Mouse (Mus musculus) liver, embryonic 13.5 days (tissue): ENCODE measurements around the gene Gde1. TPM values are rescaled to one million over a fixed set of nuclear protein-coding genes. Genes with fewer than 3 reads are reported as not detected.
A peak's percentile ranks its signal among the peaks of the same experiment; 100 is the strongest.

Source experiments
- ATAC-seq: fragments of 200-750 bp; cut with Nextera tagmentation; 2 replicates; pipeline ENCODE4 v1.8.0; 2017; ENCODE audit warnings: low read depth, mild to moderate bottlenecking, moderate number of reproducible peaks, moderate library complexity
- DNase-seq: peaks from one replicate; pipeline ENCODE4 v3.0.0; 2022
- H3K27ac ChIP-seq: fragments of 300-500 bp; sonication (generic); 2 replicates; pipeline ENCODE4 v1.5.1; 2015; ENCODE audit warnings: moderate library complexity, mild to moderate bottlenecking, inconsistent platforms
- H3K27me3 ChIP-seq: fragments of 300-500 bp; sonication (generic); 2 replicates; pipeline ENCODE4 v1.6.1; 2015; ENCODE audit warnings: mild to moderate bottlenecking, inconsistent platforms
- H3K36me3 ChIP-seq: fragments of 300-500 bp; sonication (generic); 2 replicates; pipeline ENCODE4 v1.6.1; 2015; ENCODE audit warnings: mild to moderate bottlenecking, inconsistent platforms
- H3K4me1 ChIP-seq: fragments of 300-500 bp; sonication (generic); replicated peaks from 2 replicates; pipeline ENCODE4 v1.6.1; 2015; ENCODE audit warnings: inconsistent platforms
- H3K4me2 ChIP-seq: fragments of 300-500 bp; sonication (generic); 2 replicates; pipeline ENCODE4 v1.6.1; 2015; ENCODE audit warnings: inconsistent platforms, mild to moderate bottlenecking, moderate library complexity
- H3K4me3 ChIP-seq: fragments of 300-500 bp; sonication (generic); replicated peaks from 2 replicates; pipeline ENCODE4 v1.5.1; 2015; ENCODE audit warnings: mild to moderate bottlenecking, inconsistent platforms
- H3K9ac ChIP-seq: fragments of 300-500 bp; sonication (generic); 2 replicates; pipeline ENCODE4 v1.6.1; 2015; ENCODE audit warnings: mild to moderate bottlenecking, inconsistent platforms
- H3K9me3 ChIP-seq: fragments of 300-500 bp; sonication (generic); replicated peaks from 2 replicates; pipeline ENCODE4 v1.6.1; 2016; ENCODE audit warnings: inconsistent platforms
- WGBS: fragments of 180-500 bp; shearing (Covaris S2); methylation state at CpG from one replicate; pipeline ENCODE4 v1.1.7; 2015; ENCODE audit not compliant: insufficient replicate concordance; 5-methylcytosine and 5-hydroxymethylcytosine counted together
- polyA plus RNA-seq: library from polyadenylated mRNA; unstranded; fragments of >200 nt; fragmentation: Nextera tagmentation; extraction: Ambion mirVana; gene quantifications from 2 replicates; pipeline ENCODE4 v1.2.1, GENCODE M21; 2015

Gene Gde1
- polyA plus RNA-seq, 1 experiment from 2014 or later = 47.0 TPM

- Histone ChIP-seq H3K27me3 (no peaks in the 10 kb centered on the region), H3K36me3 (peaks cover 73% of the 10 kb centered on the region), H3K4me3 (no peak overlapping the region), H3K4me2 (no peak overlapping the region), H3K9me3 (no peaks in the 10 kb centered on the region), H3K27ac (no peak overlapping the region), H3K4me1 (no peaks in the 10 kb centered on the region), H3K9ac (no peak overlapping the region)
- 76% methylated on average over 3 of the region's 3 CpGs for WGBS
- ATAC-seq (no peak), DNase-seq (no peak)
These were observed 26.2 kb upstream of the Gde1 start for GRCm38 (mm10) chr7:118731781-118732180.

DNA sequence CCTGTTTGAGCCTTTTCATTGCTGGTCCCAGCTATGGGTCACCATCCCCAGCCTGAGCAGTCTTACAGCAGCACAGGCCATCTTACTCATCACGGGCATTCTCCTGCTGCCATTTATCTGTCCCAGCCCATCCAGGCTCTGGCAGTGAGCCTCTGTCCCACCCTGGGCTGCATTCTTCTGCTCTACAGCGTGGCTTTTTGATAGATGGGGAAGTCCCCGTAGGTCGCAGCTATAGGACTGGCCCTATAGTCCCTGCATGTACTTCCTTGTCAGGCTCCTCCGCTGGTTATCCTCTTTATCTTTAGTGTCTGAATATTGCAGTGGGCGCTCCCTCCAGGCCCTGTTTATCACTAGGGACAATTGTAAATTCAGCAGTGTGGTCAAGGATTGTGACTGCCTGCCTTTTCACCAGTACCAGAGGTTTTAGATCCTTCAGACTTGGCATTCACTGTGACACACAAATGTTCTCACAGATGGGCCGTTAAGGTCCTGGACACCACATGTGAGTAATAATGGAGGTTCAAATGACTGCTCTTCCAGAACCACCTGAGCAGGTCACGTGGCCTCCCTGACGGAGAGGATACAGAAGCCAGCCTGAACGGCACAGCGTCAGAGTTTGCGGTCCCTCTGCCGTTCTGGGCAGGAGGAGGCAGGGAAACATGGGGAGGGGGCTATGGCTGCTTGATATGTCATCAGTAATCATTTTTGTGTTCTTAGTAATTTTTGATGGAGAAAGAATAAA, 23.4 kb upstream of the Gde1 start:
- no peak for ATAC-seq
- no peak overlapping the region for H3K4me2 ChIP-seq
- H3K4me1 ChIP-seq = no peaks in the 10 kb centered on the region
- H3K9ac ChIP-seq = no peak overlapping the region
- H3K36me3 ChIP-seq = peaks cover 90% of the 10 kb centered on the region
- no peak for DNase-seq
- WGBS = 80% methylated on average over 13 of the region's 13 CpGs
- no peak overlapping the region for H3K27ac ChIP-seq
- no peak overlapping the region for H3K4me3 ChIP-seq
- no peaks in the 10 kb centered on the region for H3K27me3 ChIP-seq
- H3K9me3 ChIP-seq = no peaks in the 10 kb centered on the region

DNA sequence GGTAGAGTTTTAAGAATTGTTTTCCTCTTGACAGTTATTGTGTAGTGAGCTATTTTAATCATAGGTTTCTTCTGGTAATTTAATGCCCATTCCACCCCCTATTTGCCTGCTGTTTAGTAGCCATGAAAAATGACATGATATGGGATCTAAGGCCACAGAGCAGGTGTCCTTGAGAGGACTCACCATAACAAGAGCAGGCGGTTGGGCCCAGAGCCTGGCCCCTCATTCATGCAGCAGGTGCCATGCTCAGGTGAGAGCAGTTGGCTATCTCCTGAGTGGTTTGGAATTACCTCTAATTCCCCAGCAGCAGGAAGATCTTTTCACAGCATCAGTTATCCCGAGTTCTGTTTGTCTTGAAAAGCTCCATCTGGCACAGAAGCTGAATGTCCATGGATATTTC, 19.9 kb upstream of the Gde1 start:
- Histone ChIP-seq H3K9me3 (no peaks in the 10 kb centered on the region), H3K27ac (no peak overlapping the region), H3K4me3 (no peak overlapping the region), H3K9ac (no peak overlapping the region), H3K36me3 (peaks cover 86% of the 10 kb centered on the region), H3K4me2 (no peak overlapping the region), H3K4me1 (no peaks in the 10 kb centered on the region), H3K27me3 (no peaks in the 10 kb centered on the region)
- no peak for ATAC-seq
- no peak for DNase-seq
- WGBS = 79% methylated on average over 2 of the region's 2 CpGs

GRCm38 (mm10) chr7:118723927-118724326, 18.3 kb upstream of the Gde1 start:
- ATAC-seq = no peak
- WGBS = 90% methylated on average over 9 of the region's 9 CpGs
- Histone ChIP-seq H3K4me1 (no peaks in the 10 kb centered on the region), H3K4me3 (no peak overlapping the region), H3K9ac (no peak overlapping the region), H3K4me2 (no peak overlapping the region), H3K9me3 (no peaks in the 10 kb centered on the region), H3K27ac (no peak overlapping the region), H3K36me3 (peaks cover 81% of the 10 kb centered on the region), H3K27me3 (no peaks in the 10 kb centered on the region)
- DNase-seq = no peak

DNA sequence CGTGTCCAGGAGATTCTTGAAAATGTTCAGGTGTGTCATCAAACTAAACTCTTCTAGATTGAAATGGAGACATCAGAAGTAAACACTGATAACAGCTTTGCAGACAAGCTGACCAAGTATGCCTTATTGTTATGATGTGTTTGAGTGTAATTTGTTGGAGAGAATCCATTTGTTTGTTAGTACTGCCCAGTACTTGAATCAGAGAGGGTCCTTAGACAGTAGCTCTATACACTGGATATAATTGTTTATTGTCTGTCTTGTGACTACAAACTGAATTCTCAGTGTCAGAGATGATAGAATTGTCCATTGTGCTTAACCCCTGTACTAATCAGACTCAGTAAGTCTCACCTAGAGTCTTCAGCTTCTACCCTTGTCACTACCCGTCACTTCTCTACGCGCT, 12.5 kb upstream of the Gde1 start:
- 87% methylated on average over 4 of the region's 4 CpGs for WGBS
- Histone ChIP-seq H3K9ac (no peak overlapping the region), H3K4me1 (peaks cover 12% of the 10 kb centered on the region), H3K36me3 (peaks cover 53% of the 10 kb centered on the region), H3K9me3 (no peaks in the 10 kb centered on the region), H3K27me3 (no peaks in the 10 kb centered on the region), H3K4me3 (no peak overlapping the region), H3K4me2 (no peak overlapping the region), H3K27ac (no peak overlapping the region)
- DNase-seq (no peak), ATAC-seq (no peak)

DNA sequence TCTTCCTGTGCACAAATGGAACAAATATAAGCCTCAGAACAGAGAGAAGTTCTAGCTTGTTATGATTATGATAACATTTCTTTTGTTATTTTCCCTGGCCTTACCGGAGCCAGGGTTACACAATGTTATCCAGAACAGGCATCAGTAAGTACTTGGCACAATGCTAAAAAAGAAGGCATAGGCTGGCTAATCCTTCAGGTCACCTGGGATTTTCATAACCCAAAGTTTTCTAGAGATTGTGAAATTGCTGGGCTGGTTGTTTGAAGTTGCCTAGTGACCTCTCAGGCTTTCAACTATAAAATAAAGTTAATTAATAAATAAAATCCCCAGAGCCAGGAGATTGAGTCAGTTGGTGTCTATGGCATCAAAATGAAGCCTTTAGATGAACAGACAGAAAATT, 9.3 kb upstream of the Gde1 start:
- Histone ChIP-seq H3K4me3 (no peak overlapping the region), H3K36me3 (peaks cover 29% of the 10 kb centered on the region), H3K9ac (no peak overlapping the region), H3K4me2 (no peak overlapping the region), H3K9me3 (no peaks in the 10 kb centered on the region), H3K27ac (no peak overlapping the region), H3K4me1 (peaks cover 19% of the 10 kb centered on the region), H3K27me3 (no peaks in the 10 kb centered on the region)
- no peak for DNase-seq
- no peak for ATAC-seq
- 93% methylated on average over 1 of the region's 1 CpGs for WGBS

DNA sequence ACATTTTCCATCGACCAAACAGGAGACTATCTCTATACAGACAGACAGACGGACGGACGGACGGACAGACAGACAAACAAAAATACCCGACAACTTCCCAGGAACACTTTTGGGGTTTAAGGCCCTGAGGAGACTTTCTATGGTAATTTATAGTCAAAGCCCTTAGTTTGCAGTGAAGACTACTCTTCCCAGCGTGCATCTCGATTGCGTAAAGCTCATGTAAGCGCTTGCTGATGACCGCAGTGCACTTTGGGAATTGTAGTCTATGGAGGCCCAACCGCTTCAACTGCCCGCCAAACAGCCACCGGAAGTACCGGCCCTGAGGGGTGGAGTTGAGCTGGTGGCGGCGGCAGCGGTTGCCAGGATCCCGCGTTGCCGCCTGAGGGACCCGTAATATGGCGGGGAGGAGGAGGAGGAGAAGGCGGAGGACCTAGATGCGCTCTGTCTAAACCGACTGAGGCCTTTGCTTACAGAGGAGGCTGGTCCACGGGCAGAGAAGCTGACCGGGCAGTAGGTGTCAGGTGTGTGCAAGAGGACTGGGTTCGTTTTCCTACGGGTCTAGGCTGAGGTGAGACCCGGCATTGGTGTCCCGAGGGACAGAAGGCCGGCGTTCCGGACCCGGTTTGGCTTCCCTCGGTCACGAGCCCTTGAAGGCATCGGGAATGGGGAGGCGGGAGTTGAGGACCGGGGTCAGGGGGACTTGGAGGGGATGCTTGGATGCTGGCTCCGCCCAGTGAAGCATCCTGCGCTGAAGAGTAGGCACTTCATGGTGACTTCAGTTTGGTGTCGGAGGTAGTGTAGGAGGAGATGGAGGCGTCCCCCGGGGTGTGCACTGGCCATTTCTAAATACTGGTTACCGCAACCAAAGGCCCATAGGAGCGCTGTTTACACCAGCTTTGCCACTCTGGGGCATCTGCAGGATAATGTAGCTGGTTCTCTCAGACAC, 6.9 kb upstream of the Gde1 start, which contains the start of gene Ccp110:
TSS of gene Ccp110 (plus strand) at position 325 of the 946 bp plus-strand sequence.
- under 1% methylated on average over 48 of the region's 48 CpGs for WGBS
- no peaks in the 10 kb centered on the region for H3K27me3 ChIP-seq
- H3K4me3 ChIP-seq = peak within 1 kb of the TSS; percentile 95
- H3K4me1 ChIP-seq = peaks cover 24% of the 10 kb centered on the region
- H3K9me3 ChIP-seq = no peaks in the 10 kb centered on the region
- DNase-seq (peak; percentile 93), ATAC-seq (peak; percentile 98)
- peak within 1 kb of the TSS; percentile 87 for H3K4me2 ChIP-seq
- peak within 1 kb of the TSS; percentile 84 for H3K9ac ChIP-seq
- H3K27ac ChIP-seq = peak within 1 kb of the TSS; percentile 66
- peaks cover 14% of the 10 kb centered on the region for H3K36me3 ChIP-seq

GRCm38 (mm10) chr7:118710776-118711175, 5.2 kb upstream of the Gde1 start:
- no peak overlapping the region for H3K27ac ChIP-seq
- ATAC-seq = no peak
- no peaks in the 10 kb centered on the region for H3K27me3 ChIP-seq
- peaks cover 35% of the 10 kb centered on the region for H3K4me1 ChIP-seq
- H3K9me3 ChIP-seq = no peaks in the 10 kb centered on the region
- 65% methylated on average over 5 of the region's 5 CpGs for WGBS
- H3K4me2 ChIP-seq = no peak overlapping the region
- H3K36me3 ChIP-seq = peaks cover 11% of the 10 kb centered on the region
- H3K4me3 ChIP-seq = no peak overlapping the region
- no peak for DNase-seq
- no peak overlapping the region for H3K9ac ChIP-seq

- Histone ChIP-seq H3K9ac (no peak overlapping the region), H3K27me3 (no peaks in the 10 kb centered on the region), H3K4me1 (peaks cover 43% of the 10 kb centered on the region), H3K4me3 (no peak overlapping the region), H3K27ac (no peak overlapping the region), H3K9me3 (no peaks in the 10 kb centered on the region), H3K4me2 (no peak overlapping the region), H3K36me3 (no peaks in the 10 kb centered on the region; the same call in 1 of the 2 replicates)
- ATAC-seq (no peak), DNase-seq (no peak)
- 67% methylated on average over 4 of the region's 4 CpGs for WGBS
These were observed 2.4 kb upstream of the Gde1 start for GRCm38 (mm10) chr7:118708002-118708401.

DNA sequence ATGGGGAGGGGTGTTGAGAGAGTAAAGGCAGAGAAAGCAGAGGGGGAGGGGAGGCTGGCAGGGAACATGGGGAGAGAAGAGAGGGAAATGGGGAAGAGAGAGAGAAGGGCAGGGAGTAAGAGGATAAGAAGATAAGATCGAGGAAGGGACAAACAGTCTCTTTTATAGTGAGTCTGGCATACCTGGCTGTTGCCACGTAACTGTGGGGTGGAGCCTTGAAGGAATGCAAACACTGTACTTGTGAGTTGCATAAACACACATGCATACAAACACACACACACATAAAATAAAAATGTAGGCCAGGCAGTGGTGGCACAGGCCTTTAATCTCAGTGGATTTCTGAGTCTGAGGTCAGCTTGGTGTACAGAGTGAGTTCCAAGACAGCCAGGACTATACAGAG, 1.6 kb upstream of the Gde1 start:
- ATAC-seq (no peak), DNase-seq (no peak)
- no peaks in the 10 kb centered on the region for H3K27me3 ChIP-seq
- H3K4me1 ChIP-seq = peaks cover 41% of the 10 kb centered on the region
- no peak overlapping the region for H3K27ac ChIP-seq
- H3K4me2 ChIP-seq = no peak overlapping the region
- H3K36me3 ChIP-seq = no peaks in the 10 kb centered on the region; the same call in 1 of the 2 replicates
- no peak overlapping the region for H3K9ac ChIP-seq
- 34% methylated on average over 2 of the region's 2 CpGs for WGBS
- H3K4me3 ChIP-seq = no peak overlapping the region
- H3K9me3 ChIP-seq = no peaks in the 10 kb centered on the region

GRCm38 (mm10) chr7:118706488-118706887, 910 bp upstream of the Gde1 start:
- Histone ChIP-seq H3K4me3 (no peak overlapping the region), H3K4me1 (peaks cover 38% of the 10 kb centered on the region), H3K9ac (no peak overlapping the region), H3K9me3 (no peaks in the 10 kb centered on the region), H3K36me3 (peaks cover 6% of the 10 kb centered on the region), H3K4me2 (no peak overlapping the region), H3K27ac (no peak overlapping the region), H3K27me3 (no peaks in the 10 kb centered on the region)
- no peak for ATAC-seq
- no peak for DNase-seq
- 87% methylated on average over 5 of the region's 5 CpGs for WGBS
